Mouse (Mus musculus) neural tube, embryonic 13.5 days (tissue): ENCODE measurements around the gene Kcnj14. TPM values are rescaled to one million over a fixed set of nuclear protein-coding genes. Genes with fewer than 3 reads are reported as not detected.

ENCODE experiments used
- ATAC-seq: fragments of 200-750 bp; cut with Nextera tagmentation; 2 replicates; pipeline ENCODE4 v1.8.0; 2017; ENCODE audit warnings: low read depth, mild to moderate bottlenecking, moderate TSS enrichment, moderate library complexity
- H3K27ac ChIP-seq: fragments of 300-500 bp; sonication (generic); replicated peaks from 2 replicates; pipeline ENCODE4 v1.5.1; 2015; ENCODE audit warnings: moderate library complexity, mild to moderate bottlenecking, inconsistent platforms
- H3K27me3 ChIP-seq: fragments of 300-500 bp; sonication (generic); 2 replicates; pipeline ENCODE4 v1.6.1; 2015; ENCODE audit warnings: mild to moderate bottlenecking, inconsistent platforms
- H3K36me3 ChIP-seq: fragments of 300-500 bp; sonication (generic); 2 replicates; pipeline ENCODE4 v1.6.1; 2015; ENCODE audit warnings: mild to moderate bottlenecking, inconsistent platforms
- H3K4me1 ChIP-seq: fragments of 300-500 bp; sonication (generic); replicated peaks from 2 replicates; pipeline ENCODE4 v1.6.1; 2015; ENCODE audit warnings: inconsistent platforms
- H3K4me2 ChIP-seq: fragments of 300-500 bp; sonication (generic); 2 replicates; pipeline ENCODE4 v1.6.1; 2015; ENCODE audit warnings: inconsistent platforms, mild to moderate bottlenecking, moderate library complexity
- H3K4me3 ChIP-seq: fragments of 300-500 bp; sonication (generic); 2 replicates; pipeline ENCODE4 v1.5.1; 2015; ENCODE audit warnings: mild to moderate bottlenecking, inconsistent platforms
- H3K9ac ChIP-seq: fragments of 300-500 bp; sonication (generic); 2 replicates; pipeline ENCODE4 v1.6.1; 2015; ENCODE audit warnings: moderate library complexity, mild to moderate bottlenecking, inconsistent platforms
- H3K9me3 ChIP-seq: fragments of 300-500 bp; sonication (generic); 2 replicates; pipeline ENCODE4 v1.6.1; 2016; ENCODE audit warnings: inconsistent platforms
- WGBS: fragments of 180-500 bp; shearing (Covaris S2); methylation state at CpG from one replicate; pipeline ENCODE4 v1.1.7; 2015; 5-methylcytosine and 5-hydroxymethylcytosine counted together
- polyA plus RNA-seq: library from polyadenylated mRNA; unstranded; fragments of >200 nt; fragmentation: Nextera tagmentation; extraction: Ambion mirVana; gene quantifications from 2 replicates; pipeline ENCODE4 v1.2.1, GENCODE M21; 2015

Gene Kcnj14
- polyA plus RNA-seq, 1 experiment from 2014 or later, result 0.93 TPM

GRCm38 (mm10) chr7:45856950-45857901 lies 32.6 kb upstream of the Kcnj14 start:
- H3K9ac ChIP-seq, result peak overlapping the region; percentile 26; the same call in 1 of the 2 replicates
- peak overlapping the region; percentile 54 for H3K4me2 ChIP-seq
- H3K4me1 ChIP-seq, result peaks cover 31% of the 10 kb centered on the region
- H3K27me3 ChIP-seq, result peaks cover 47% of the 10 kb centered on the region
- no peaks in the 10 kb centered on the region for H3K9me3 ChIP-seq
- H3K27ac ChIP-seq, result no peak overlapping the region
- H3K4me3 ChIP-seq, result peak overlapping the region; percentile 27
- no peaks in the 10 kb centered on the region for H3K36me3 ChIP-seq
- 2% methylated on average over 28 of the region's 30 CpGs for WGBS
- no peak for ATAC-seq

GRCm38 (mm10) chr7:45853089-45853488 lies 28.5 kb upstream of the Kcnj14 start:
- Histone ChIP-seq H3K4me1 (peaks cover 15% of the 10 kb centered on the region), H3K4me3 (no peak overlapping the region), H3K9ac (no peak overlapping the region), H3K4me2 (no peak overlapping the region), H3K9me3 (no peaks in the 10 kb centered on the region), H3K27me3 (peaks cover 48% of the 10 kb centered on the region), H3K27ac (no peak overlapping the region), H3K36me3 (no peaks in the 10 kb centered on the region)
- WGBS, result 80% methylated on average over 12 of the region's 12 CpGs
- no peak for ATAC-seq

- no peaks in the 10 kb centered on the region for H3K9me3 ChIP-seq
- H3K27me3 ChIP-seq, result peaks cover 25% of the 10 kb centered on the region
- no peaks in the 10 kb centered on the region for H3K36me3 ChIP-seq
- no peak overlapping the region for H3K4me3 ChIP-seq
- no peak overlapping the region for H3K9ac ChIP-seq
- 73% methylated on average over 3 of the region's 3 CpGs for WGBS
- H3K27ac ChIP-seq, result no peak overlapping the region
- no peak overlapping the region for H3K4me2 ChIP-seq
- H3K4me1 ChIP-seq, result no peaks in the 10 kb centered on the region
- no peak for ATAC-seq
Measured at GRCm38 (mm10) chr7:45850661-45851060, 26.1 kb upstream of the Kcnj14 start.

GRCm38 (mm10) chr7:45848447-45849027 lies 24.0 kb upstream of the Kcnj14 start:
- Histone ChIP-seq H3K27ac (no peak overlapping the region), H3K9ac (no peak overlapping the region), H3K27me3 (peaks cover 28% of the 10 kb centered on the region; the same call in 1 of the 2 replicates), H3K4me1 (no peaks in the 10 kb centered on the region), H3K4me3 (no peak overlapping the region), H3K36me3 (no peaks in the 10 kb centered on the region), H3K9me3 (no peaks in the 10 kb centered on the region), H3K4me2 (no peak overlapping the region)
- 20% methylated on average over 6 of the region's 6 CpGs for WGBS
- no peak for ATAC-seq

GRCm38 (mm10) chr7:45842950-45843744 lies 18.6 kb upstream of the Kcnj14 start:
- WGBS, result 86% methylated on average over 10 of the region's 10 CpGs
- H3K9me3 ChIP-seq, result no peaks in the 10 kb centered on the region
- H3K4me3 ChIP-seq, result no peak overlapping the region
- H3K27ac ChIP-seq, result no peak overlapping the region
- no peak overlapping the region for H3K4me2 ChIP-seq
- H3K36me3 ChIP-seq, result no peaks in the 10 kb centered on the region
- H3K27me3 ChIP-seq, result peaks cover 50% of the 10 kb centered on the region
- no peak overlapping the region for H3K9ac ChIP-seq
- H3K4me1 ChIP-seq, result no peaks in the 10 kb centered on the region
- no peak for ATAC-seq

GRCm38 (mm10) chr7:45833924-45834323 lies 9.3 kb upstream of the Kcnj14 start:
- H3K4me3 ChIP-seq, result peak overlapping the region; percentile 35

GRCm38 (mm10) chr7:45833148-45833790 lies 8.7 kb upstream of the Kcnj14 start:
- peaks cover 68% of the 10 kb centered on the region for H3K27me3 ChIP-seq
- H3K4me3 ChIP-seq, result peak overlapping the region; percentile 35
- H3K27ac ChIP-seq, result no peak overlapping the region
- H3K9me3 ChIP-seq, result no peaks in the 10 kb centered on the region
- peaks cover 9% of the 10 kb centered on the region for H3K36me3 ChIP-seq
- H3K9ac ChIP-seq, result peak overlapping the region; percentile 57
- H3K4me1 ChIP-seq, result peaks cover 39% of the 10 kb centered on the region
- WGBS, result under 1% methylated on average over 80 of the region's 86 CpGs
- peak overlapping the region; percentile 50 for H3K4me2 ChIP-seq
- ATAC-seq, result no peak

More at GRCm38 (mm10) chr7:45833924-45834323, 9.3 kb upstream of the Kcnj14 start:
- Histone ChIP-seq H3K4me1 (peaks cover 39% of the 10 kb centered on the region), H3K27me3 (peaks cover 72% of the 10 kb centered on the region), H3K4me2 (peak overlapping the region; percentile 50), H3K36me3 (peaks cover 3% of the 10 kb centered on the region; the same call in 1 of the 2 replicates), H3K9me3 (no peaks in the 10 kb centered on the region), H3K27ac (no peak overlapping the region), H3K9ac (peak overlapping the region; percentile 57)
- WGBS, result 3% methylated on average over 31 of the region's 31 CpGs
- ATAC-seq, result no peak

- Histone ChIP-seq H3K4me2 (peak overlapping the region; percentile 50), H3K27me3 (peaks cover 62% of the 10 kb centered on the region), H3K4me1 (peaks cover 39% of the 10 kb centered on the region), H3K9ac (peak overlapping the region; percentile 57; the same call in 1 of the 2 replicates), H3K36me3 (peaks cover 17% of the 10 kb centered on the region), H3K27ac (no peak overlapping the region), H3K9me3 (no peaks in the 10 kb centered on the region), H3K4me3 (peak overlapping the region; percentile 35)
- 12% methylated on average over 30 of the region's 30 CpGs for WGBS
- no peak for ATAC-seq
Measured at GRCm38 (mm10) chr7:45832428-45832827, 7.8 kb upstream of the Kcnj14 start.

GRCm38 (mm10) chr7:45831128-45831525 lies 6.5 kb upstream of the Kcnj14 start:
- peak; percentile 62 for ATAC-seq
- peak overlapping the region; percentile 89 for H3K27ac ChIP-seq
- H3K9me3 ChIP-seq, result no peaks in the 10 kb centered on the region
- WGBS, result 16% methylated on average over 5 of the region's 5 CpGs
- peak overlapping the region; percentile 75; the same call in 1 of the 2 replicates for H3K9ac ChIP-seq
- H3K27me3 ChIP-seq, result peaks cover 49% of the 10 kb centered on the region
- H3K36me3 ChIP-seq, result peaks cover 30% of the 10 kb centered on the region
- H3K4me3 ChIP-seq, result peak overlapping the region; percentile 86
- peaks cover 39% of the 10 kb centered on the region for H3K4me1 ChIP-seq
- peak overlapping the region; percentile 88 for H3K4me2 ChIP-seq

- peak; percentile 90 for ATAC-seq
- 0% methylated on average over 35 of the region's 35 CpGs for WGBS
- peaks cover 43% of the 10 kb centered on the region for H3K27me3 ChIP-seq
- H3K4me1 ChIP-seq, result peaks cover 39% of the 10 kb centered on the region
- H3K27ac ChIP-seq, result peak within 1 kb of the TSS; percentile 89
- no peaks in the 10 kb centered on the region for H3K9me3 ChIP-seq
- H3K4me3 ChIP-seq, result peak within 1 kb of the TSS; percentile 86
- peaks cover 36% of the 10 kb centered on the region for H3K36me3 ChIP-seq
- peak within 1 kb of the TSS; percentile 88 for H3K4me2 ChIP-seq
- H3K9ac ChIP-seq, result peak within 1 kb of the TSS; percentile 75
Measured at GRCm38 (mm10) chr7:45830427-45831127, 6.0 kb upstream of the Kcnj14 start, which contains the start of gene Grwd1. Gene Grwd1 (minus strand): TSS chr7:45830944.

GRCm38 (mm10) chr7:45826631-45827030 lies 2.0 kb upstream of the Kcnj14 start:
- 92% methylated on average over 7 of the region's 7 CpGs for WGBS

More at GRCm38 (mm10) chr7:45826631-45827030, 2.0 kb upstream of the Kcnj14 start:
- Histone ChIP-seq H3K9me3 (no peaks in the 10 kb centered on the region), H3K9ac (no peak overlapping the region), H3K36me3 (peaks cover 64% of the 10 kb centered on the region), H3K4me3 (no peak overlapping the region), H3K27ac (no peak overlapping the region), H3K4me2 (no peak overlapping the region), H3K4me1 (peaks cover 18% of the 10 kb centered on the region), H3K27me3 (peaks cover 4% of the 10 kb centered on the region)
- ATAC-seq, result no peak
